Mouse (Mus musculus) 416B (cell line): ENCODE measurements around the gene Ubap2l.

Experiments used
- DNase-seq: peaks from one replicate; pipeline ENCODE4 v3.0.0; 2011; ENCODE audit warnings: low read depth

The Ubap2l gene

DNA sequence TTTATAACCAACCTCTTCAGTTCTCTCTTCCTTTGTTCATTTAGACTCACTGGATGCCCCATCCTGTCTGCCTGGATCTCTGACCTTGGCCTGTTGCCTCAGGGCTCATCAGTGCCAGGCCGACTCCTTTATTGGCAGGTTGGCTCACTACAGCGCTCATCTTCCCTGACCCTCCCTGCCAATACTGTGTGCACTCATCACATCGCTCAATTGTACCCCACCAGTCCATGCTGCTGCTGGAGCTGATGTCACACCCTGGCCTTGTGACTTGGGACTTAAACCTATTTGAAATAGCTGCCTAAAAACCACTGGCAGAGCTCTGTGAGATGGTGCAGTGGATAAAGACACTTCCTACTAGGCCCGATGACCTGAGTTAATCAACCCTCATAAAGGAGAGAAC, 15.4 kb upstream of the Ubap2l start:
- no peak for DNase-seq

DNA sequence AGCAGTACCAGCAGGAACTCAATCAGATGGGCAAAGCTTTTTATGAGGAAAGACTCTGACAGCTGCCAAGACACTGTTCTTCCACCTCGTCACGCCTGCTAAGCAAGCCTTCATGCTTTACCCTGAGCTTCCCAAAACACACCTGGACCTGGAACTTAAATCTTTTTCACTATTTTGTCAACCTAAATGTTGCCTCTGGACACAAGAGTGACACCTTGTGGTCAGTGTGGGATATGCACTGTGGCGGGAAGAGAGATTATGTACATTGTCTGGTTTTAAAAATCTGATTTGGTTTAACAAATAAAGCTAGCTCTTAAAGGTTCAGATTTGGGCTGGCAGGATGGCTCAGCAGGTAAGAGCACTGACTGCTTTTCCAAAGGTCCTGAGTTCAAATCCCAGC, 13.1 kb upstream of the Ubap2l start:
- peak; percentile 68 for DNase-seq

DNA sequence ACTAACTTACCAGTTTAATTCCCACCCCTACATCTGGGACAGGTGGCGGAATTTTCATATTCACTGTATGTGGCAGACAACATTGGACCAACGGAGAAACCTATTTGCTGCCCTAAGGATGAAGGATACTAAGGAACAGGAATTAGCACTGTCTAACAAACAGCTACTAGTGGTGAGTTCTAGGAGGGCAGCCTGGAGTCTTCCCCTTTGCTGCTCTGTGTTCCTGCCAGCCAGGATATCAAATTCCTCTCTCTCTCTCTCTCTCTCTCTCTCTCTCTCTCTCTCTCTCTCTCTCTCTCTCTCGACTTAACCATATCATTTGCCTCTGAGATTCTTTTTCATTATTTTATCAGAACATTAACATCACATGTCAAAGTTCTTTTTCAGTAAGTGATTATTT, 12.0 kb upstream of the Ubap2l start:
- DNase-seq = no peak

DNA sequence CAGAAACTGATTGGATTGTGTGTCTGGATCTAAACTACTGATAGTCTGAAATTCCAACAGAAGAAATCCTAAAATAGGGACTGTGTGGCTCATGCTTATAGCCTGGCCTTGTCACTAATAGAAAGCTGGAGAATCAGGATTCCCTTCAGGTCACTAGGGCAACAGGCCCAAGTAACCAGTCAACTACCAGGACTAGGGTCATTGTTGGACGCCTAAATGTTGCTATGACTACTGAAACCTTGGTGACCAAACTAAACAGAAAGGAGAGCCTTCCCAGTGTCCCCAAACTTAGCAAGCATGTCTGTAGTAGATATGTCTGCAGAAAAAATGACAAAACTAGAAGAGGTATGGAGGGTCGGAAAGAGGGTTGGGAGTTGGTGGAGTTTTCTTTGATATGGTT, 10.1 kb upstream of the Ubap2l start:
- DNase-seq = no peak

DNA sequence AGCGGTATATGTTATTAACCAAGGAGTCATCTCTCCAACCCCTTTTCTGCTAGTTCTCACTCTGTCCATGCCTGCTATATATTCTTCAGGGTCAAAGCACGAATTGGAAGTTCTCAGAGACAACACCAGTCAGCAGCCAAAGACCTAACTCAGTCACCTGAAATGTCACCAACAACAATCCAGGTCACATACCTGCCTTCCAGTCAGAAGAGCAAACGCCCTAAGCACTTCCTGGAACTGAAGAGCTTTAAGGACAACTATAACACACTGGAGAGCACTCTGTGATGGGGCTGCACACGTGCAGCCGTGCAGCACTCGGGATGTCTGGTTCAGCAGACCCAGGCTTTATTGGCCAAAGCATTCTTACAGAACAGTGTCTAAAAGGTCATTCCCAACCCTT, 9.1 kb upstream of the Ubap2l start:
- DNase-seq = no peak

DNA sequence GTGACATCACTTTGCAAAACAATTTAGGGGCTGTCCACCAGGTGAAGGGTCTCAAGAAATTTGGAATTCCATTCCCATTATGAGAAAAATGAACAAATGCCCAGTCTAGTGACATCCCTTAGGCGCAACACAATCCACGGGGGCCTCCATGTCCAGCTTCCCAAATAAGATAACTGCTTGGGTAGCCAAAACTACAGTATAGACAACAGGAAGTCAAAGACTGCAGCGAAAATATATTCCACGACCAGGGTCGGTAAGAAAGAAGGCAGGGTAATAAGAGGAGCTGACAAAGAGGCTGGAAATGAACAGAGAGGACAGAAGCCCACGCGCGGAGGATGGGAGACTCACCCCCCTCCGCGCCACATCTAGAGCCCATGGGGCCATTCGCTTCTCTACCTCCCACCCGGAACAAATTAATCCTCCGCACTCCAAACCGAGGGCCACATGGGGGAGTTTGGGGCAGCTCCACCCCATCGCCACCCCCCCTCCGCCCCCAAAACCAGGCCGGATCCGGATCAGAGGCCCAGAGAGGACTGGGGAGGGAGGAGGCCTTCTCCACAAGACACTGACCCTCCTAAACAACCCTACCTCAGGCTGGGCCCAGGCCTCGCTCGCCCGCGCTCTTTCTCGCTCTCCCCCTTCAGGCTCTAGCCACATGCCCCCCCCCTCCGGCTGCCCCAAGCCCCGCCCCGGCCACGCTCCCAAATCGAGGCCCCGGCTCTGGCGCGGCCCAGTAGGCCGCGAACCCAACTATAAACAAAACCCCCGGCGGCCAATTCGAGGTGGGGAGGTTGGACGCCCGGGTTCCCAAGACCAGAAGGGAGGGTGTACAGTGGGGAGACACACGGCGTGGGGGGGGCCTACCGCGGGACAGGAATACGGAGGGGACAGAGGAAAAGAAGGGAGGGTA, 732 bp downstream of the Ubap2l start, which contains the start of gene 4933434E20Rik:
Gene 4933434E20Rik (plus strand): TSS at position 196 of the 910 bp plus-strand sequence.
- peak; percentile 88 for DNase-seq

DNA sequence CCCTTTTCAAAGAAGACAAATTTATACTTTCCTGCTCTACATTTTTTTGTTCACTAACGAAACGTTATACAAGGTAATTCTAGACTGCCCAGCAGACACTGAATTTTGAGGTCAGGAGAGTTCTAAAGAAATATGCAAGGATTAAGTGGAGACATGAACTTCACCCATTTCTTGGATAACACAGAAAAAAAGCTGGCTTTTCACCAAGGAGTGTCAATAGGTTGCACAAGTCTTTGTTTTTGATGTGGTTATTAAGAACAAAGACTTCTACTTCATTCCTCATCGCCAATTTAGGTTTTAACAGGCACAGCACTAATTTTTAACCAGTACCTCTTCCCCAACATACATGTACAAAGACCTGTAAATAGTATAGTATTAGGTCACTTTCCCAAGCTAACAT, 2.7 kb downstream of the Ubap2l start:
- no peak for DNase-seq

DNA sequence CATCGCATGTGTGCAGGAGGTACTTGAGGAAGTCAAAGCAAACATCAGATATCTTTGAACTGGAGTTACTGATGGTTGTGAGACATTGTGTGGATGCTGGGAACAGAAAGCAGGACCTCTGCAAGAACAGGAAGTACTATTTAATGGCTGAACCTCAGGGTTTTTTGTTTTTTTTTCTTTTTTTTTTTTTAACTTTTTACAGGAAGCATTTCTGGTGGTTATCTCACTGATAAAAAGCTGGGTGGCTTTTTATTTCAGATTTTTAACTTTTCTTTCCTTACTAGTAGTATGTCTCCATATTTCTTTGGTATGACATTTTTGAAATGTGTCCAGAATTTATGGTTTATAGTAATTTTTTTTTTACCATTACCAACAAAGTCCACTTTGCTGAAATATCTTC, 16.2 kb downstream of the Ubap2l start:
- DNase-seq = peak; percentile 23

DNA sequence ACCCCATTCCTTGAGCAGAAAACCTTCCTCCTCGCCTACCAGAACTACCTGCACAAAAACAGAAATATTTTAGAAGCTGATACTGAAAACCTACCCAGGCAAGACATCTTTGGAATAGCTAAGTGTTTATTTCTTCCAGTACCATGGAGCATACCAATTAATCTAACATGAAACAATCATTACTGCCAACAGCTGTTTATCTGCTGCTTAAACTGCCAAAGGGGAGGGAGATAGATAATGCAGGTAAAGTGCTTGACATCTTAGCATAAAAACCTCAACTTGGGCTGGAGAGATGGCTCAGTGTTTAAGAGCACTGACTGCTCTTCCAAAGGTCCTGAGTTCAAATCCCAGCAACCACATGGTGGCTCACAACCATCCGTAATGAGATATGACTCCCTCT, 17.8 kb downstream of the Ubap2l start:
- DNase-seq = no peak

DNA sequence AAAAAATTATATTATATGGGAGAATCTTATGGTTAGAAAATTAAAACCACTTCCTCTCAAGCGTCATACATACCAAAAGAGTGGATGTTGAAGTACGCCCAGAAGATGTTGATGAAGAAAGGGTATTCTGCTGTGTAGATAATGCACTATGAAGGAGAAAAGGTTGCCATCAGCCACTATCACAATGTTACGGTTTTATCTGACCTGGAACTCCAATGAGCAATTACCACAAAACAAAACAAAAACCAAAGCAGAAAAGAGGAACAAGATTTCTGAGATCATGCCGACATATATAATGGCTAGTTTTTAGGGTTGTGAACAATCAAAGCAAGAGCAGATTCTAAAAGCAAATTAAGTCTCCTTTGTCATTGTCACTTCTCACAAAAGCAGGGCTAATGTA, 35.8 kb downstream of the Ubap2l start:
- peak; percentile 23 for DNase-seq

DNA sequence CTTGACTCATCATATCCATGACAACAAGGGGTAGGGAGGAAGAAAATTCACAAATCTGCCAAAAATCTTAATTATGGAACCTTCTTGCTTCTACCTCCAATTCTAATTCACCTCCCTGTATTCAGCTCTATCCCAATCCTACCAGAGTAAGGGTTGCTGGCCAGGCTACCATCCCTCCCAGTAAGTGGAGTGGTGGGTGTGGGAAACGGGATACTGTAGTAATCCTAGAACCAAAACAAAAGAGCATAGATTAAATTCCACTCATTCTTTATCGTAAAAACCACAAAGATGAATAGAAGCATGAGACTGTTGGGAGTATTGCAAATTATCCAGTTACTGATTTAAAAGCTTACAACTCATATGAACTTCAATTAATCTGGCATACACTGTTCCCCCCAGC, 42.1 kb downstream of the Ubap2l start:
- DNase-seq = no peak

DNA sequence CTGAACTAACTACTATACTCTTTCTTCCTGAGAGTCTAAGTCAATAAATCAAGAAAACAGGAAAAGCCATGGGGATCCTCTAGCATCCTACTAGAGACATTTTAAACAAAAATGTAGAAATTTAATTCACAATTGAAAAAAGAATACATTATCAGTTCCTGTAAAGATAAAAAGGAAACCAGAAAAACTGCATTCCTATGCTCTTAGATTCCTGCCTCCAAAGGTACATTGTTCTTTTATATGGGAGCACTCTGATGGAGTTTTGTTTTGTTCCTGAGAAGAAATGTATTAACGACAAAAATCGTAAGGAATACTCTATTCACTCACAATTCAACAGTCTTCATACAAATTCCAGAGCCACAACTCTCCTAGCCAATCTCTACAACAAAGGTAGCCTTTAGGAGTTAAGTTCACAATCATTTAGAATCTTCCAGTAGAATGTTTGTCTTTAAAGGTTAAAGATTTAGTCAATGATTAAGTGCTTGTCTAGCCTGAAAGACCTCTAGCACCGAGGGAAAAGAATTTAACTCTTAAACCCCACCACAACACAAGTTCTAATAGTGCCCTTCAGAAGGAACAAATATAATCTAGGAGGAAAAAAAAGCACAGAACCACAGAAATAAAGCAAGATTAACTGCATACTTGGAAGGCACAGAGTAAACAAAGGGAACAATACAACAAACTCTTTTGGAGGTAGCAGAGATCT, 48.2 kb downstream of the Ubap2l start:
- no peak for DNase-seq

DNA sequence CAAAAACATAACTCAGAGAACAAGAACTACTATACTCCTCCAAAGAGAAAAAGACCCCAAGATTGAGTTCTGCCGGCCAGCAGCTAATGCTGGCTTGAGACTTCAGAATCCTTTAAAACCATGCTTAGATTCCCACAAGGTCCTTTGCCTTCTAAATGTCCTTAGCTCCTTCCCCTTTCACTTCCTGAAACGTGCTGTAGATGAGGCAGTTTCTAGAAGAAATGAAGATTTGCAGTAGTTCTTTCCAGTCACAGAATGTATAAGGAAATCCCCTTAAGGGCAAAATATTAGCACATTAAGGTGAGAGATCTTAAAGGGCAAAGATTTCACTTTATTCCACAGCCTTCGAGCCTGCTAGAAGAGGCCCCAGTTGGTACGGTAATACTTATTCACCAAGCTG, 52.6 kb downstream of the Ubap2l start:
- DNase-seq = no peak

DNA sequence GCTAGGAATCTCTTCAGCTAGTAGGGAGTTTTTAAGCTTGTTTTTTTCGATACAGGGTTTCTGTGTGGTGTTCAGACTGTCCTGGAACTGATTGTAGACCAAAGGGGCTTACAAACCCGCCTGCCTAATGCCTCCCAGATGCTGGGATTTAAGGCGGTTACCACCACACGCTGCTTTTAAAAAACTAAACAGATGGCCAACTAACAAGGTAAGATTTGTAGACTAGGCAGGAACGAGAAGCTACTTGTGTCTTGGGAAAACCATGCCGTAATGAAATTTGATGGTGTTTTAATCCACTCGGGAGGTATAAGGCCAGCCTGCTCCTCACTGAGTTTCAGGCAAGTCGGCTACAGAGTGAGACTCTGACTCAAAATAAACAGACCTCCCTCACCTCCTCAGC, 53.3 kb downstream of the Ubap2l start:
- DNase-seq = peak; percentile 22

DNA sequence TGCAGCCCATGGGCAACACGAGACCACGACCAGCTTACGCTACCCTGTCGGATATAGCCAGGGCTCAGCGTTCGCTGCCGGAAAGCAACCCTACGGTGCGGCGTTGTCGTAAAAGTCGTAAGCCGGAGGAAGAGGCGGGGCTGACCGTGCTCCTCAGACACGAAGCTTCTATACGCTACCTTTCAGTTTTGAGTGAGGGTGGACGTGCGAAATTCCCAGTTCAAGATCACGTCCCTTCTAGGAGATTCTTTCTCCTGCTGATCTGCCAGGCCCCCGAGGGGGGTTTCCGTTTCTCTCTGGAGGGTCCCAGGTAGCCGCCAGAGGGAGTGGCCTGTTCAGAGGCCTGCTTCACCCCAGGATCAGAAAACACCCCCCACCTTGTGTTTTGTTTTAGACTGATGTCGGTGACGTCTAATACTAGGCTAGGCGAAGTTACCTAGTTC, 53.8 kb downstream of the Ubap2l start, which contains the start of gene Hax1:
Gene Hax1 (minus strand): TSS at position 169 of the 443 bp plus-strand sequence.
- DNase-seq = peak; percentile 97

DNA sequence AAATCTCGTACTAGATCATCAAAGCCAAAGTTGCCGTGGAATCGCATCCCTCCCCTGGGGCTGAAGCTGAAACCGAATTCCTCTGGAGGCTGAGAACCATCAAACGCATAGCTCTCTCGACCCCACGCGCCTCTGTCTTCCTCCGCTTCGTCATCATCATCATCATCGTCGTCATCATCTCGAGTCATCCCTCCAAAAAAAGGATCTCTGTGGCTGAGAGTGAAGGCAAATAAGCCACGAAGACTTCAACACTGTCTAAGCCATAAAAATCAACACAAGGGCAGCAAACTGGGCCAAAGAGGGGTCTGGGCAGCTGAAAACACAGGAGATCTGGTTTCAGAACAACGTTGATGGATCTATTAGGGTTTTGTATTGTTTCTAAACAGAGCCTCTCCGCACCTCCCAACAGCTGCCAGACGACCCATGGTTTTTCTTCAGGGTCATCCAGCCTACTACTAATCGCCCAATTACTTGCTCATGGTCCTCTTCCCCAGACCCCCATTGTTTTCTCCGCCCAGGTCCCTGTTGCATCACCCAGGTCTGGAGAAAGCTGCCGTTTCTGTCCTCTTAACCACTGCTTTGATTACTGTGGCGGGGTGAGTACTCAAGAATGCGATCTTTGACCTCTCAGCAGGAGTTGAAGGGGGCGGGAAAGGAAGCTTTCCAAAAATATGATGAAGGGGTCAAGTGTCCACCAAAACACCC, 54.5 kb downstream of the Ubap2l start:
- peak; percentile 59 for DNase-seq

DNA sequence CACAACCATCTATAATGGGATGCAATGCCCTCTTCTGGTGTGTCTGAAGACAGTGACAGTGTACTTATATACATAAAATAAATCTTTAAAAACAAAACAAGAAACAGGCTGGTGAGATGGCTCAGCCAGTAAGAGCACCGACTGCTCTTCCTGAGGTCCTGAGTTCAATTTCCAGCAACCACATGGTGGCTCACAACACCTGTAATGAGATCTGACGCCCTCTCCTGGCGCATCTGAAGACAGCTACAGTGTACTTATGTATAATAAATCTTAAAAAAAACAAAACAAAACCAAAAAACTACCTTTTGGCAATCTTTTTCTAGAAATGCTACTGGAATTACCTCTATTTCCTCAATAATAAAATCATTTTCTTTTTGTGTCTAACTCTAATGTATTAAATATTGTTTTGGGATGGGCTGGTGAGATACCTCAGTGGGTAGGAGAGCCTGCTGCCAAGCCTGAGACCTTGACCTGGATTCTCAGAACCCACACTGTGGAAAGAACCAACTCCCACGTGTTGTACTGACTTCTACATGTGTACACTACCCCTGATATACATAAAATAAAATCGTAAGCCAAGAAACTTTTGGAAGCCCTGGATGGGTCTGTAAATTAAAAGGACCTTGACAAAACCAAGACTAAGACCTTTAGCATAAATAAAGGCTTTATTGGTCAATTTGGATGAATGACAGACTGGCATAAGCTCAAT, 57.5 kb downstream of the Ubap2l start:
- peak; percentile 41 for DNase-seq

DNA sequence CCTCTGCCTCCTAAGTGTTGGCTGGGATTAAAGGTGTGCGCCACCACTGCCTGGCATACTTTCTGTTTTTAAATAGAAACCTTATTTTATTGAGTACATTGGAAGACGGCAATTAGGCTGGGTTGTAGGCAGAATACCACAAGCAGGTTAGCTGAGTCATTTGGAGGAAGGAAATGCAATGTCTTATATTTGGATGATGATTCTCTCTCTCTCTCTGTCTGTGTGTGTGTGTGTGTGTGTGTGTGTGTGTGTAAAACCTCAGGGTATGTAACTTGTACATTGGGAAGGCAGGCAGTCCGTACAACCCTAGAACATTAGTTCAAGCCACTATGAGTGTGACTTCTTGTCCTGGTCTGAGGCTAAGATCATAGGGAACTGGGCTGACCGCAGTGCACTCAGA, 64.6 kb downstream of the Ubap2l start:
- peak; percentile 95 for DNase-seq

DNA sequence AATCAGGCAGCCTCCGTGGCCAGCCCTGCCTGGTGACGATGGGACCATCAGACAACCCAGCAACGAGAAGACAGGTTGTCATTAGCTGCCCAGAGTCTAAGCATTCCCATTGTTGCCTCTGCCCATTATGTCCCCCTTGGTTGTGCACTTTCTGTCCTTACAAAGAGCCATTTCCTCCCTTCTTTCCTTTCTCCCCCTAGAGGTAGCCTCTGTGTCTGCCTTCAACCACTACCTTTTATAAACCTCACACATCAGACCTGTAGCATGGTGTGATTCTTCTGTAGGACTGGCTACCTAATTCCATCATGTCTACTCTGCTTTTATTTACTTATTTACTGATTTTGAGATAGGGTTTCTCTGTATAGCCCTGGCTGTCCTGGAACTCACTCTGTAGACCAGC, 65.2 kb downstream of the Ubap2l start:
- DNase-seq = peak; percentile 53

DNA sequence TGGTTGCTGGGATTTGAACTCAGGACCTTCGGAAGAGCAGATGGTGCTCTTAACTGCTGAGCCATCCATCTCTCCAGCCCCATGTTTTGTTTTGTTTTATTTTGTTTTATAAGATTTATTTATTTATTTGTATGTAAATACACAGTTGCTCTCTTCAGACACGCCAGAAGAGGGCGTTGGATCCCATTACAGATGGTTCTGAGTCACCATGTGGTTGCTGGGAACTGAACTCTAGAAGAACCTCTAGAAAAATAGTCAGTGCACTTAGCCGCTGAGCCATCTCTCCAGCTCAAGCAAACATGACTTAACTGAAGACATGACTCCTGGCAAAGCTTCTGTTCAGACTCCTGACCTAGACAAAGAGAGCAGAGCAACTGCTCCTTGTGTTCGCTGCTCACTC, 70.0 kb downstream of the Ubap2l start:
- DNase-seq = no peak

DNA sequence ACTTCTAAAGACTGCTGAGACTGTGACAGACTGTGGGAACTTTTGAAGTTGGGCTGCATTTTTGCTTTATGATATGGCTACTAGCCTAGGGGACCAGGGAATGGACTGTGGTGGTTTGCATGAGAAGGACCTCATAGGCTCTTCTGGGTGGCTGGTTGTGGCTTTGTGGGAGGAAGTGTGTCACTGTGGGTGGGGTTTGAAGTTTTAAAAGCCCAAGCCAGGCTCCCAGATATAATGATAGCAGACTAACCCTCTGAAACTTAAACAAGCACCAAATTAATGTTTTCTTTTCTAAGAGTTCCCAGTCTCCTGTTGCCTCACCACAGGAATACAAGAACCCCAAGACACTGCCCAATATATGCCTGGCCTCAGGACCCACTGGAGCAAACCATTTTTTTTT, 75.6 kb downstream of the Ubap2l start:
- peak; percentile 75 for DNase-seq

DNA sequence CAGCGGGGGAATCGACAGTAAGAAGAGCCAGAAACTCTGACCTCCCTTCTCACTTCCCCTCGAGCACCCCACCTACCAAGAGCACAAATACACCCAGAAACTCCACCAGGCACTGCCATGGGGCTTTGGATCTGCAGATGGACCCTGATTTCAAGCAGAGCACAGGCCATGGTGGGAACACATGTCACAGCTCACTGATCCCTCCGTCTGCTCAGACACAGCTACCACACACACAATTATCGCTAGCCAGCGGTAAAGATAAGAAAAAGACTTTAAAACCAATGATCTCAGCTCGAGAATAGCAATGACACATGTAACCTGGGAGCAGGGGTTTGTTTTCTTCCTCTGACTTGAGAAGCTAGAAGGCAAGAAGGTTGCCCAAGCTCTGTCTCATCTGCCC, 83.9 kb downstream of the Ubap2l start:
- DNase-seq = no peak
